Mouse (Mus musculus) erythroblast, embryonic 14.5 days (primary cell): ENCODE results near the gene Gm20503.

Experiments
- GATA1 ChIP-seq: IDR thresholded peaks from 2 replicates; pipeline ENCODE4 v1.6.1; 2012; ENCODE audit warnings: low read length, inconsistent platforms, mixed read lengths
- TAL1 ChIP-seq: IDR thresholded peaks from 3 replicates; pipeline ENCODE4 v1.6.1; 2012; ENCODE audit warnings: low read length, inconsistent platforms, mixed read lengths

DNA sequence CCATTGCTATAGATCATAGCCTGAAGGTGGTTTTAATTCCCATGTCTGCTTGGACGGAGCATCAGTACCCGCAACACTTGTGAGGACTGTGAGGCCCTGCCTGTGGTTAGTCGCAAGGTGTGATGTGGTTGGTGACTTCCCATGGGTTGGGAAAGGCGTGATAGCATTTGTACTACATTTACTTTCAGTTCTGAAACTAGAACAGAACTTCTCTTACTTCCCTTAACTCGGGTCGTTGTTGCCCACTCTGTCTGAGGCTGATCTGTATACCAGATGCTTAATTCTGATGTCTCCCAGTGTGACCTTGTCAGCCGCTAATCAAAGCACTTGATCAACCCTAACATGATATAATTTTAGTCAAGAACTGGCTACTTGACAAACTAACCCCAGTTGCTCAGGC is 6.2 kb downstream of the Gm20503 start:
- TF ChIP-seq TAL1 (no peak), GATA1 (no peak)
